Mouse (Mus musculus) neural tube, embryonic 11.5 days (tissue): ENCODE data around the gene Lmbr1l. TPM values are rescaled to one million over a fixed set of nuclear protein-coding genes. Genes with fewer than 3 reads are reported as not detected.

Experiments used
- ATAC-seq: fragments of 200-750 bp; cut with Nextera tagmentation; 2 replicates; pipeline ENCODE4 v1.8.0; 2017; ENCODE audit warnings: moderate number of reproducible peaks, mild to moderate bottlenecking, moderate TSS enrichment, moderate library complexity; ENCODE audit not compliant: insufficient read depth, low FRiP score, low TSS enrichment
- DNase-seq: peaks from one replicate; pipeline ENCODE4 v3.0.0-alpha.2; 2015; ENCODE audit warnings: low spot score
- H3K27ac ChIP-seq: fragments of 300-500 bp; sonication (generic); 2 replicates; pipeline ENCODE4 v1.5.1; 2014; ENCODE audit warnings: low read depth, mild to moderate bottlenecking, low read length
- H3K27me3 ChIP-seq: fragments of 300-500 bp; sonication (generic); 2 replicates; pipeline ENCODE4 v1.6.1; 2014; ENCODE audit warnings: mild to moderate bottlenecking, low read length, mixed read lengths; ENCODE audit not compliant: control insufficient read depth, insufficient read depth
- H3K36me3 ChIP-seq: fragments of 300-500 bp; sonication (generic); 2 replicates; pipeline ENCODE4 v1.6.1; 2014; ENCODE audit warnings: mild to moderate bottlenecking, low read length, moderate library complexity, mixed read lengths; ENCODE audit not compliant: control insufficient read depth, insufficient read depth
- H3K4me1 ChIP-seq: fragments of 300-500 bp; sonication (generic); 2 replicates; pipeline ENCODE4 v1.6.1; 2014; ENCODE audit warnings: low read length, mixed read lengths; ENCODE audit not compliant: control insufficient read depth, insufficient read depth
- H3K4me2 ChIP-seq: fragments of 300-500 bp; sonication (generic); 2 replicates; pipeline ENCODE4 v1.6.1; 2014; ENCODE audit warnings: low read depth, mild to moderate bottlenecking, moderate library complexity
- H3K4me3 ChIP-seq: fragments of 300-500 bp; sonication (generic); 2 replicates; pipeline ENCODE4 v1.5.1; 2014; ENCODE audit warnings: low read depth, low read length
- H3K9ac ChIP-seq: fragments of 300-500 bp; sonication (generic); 2 replicates; pipeline ENCODE4 v1.6.1; 2014; ENCODE audit warnings: mild to moderate bottlenecking, low read length
- H3K9me3 ChIP-seq: fragments of 300-500 bp; sonication (generic); 2 replicates; pipeline ENCODE4 v1.6.1; 2016; ENCODE audit warnings: low read length; ENCODE audit not compliant: control insufficient read depth
- WGBS: fragments of 180-500 bp; shearing (Covaris S2); extraction: QIAGEN DNeasy Blood & Tissue Kit; methylation state at CpG from one replicate; pipeline ENCODE4 v1.1.7; 2014; 5-methylcytosine and 5-hydroxymethylcytosine counted together
- polyA plus RNA-seq: library from polyadenylated mRNA; unstranded; fragments of >200 nt; fragmentation: Nextera tagmentation; extraction: Ambion mirVana; gene quantifications from 2 replicates; pipeline ENCODE4 v1.2.1, GENCODE M21; 2014

The Lmbr1l gene
- polyA plus RNA-seq, 1 experiment from 2014 or later = 8.9 TPM

DNA sequence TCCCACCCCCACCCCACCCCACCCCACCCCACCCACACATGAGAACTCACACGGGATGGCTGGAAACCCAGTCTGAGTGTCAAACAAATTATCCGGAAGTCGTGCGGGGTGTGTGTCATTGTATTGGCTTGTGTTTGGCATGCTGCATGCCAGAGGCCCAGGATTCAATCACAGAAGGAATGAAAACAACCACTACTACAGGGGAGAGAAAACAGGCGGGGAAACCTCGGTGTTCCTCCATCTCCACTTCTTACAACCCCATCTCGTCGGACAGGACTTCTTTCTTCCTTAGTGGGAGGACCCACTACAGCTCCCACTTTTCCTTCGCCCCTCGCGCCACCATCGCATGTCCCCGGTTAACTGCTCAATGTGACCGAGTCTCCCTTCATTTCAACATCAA is 940 bp downstream of the Lmbr1l start:
- peaks cover 5% of the 10 kb centered on the region; the same call in 1 of the 2 replicates for H3K4me1 ChIP-seq
- peak overlapping the region; percentile 90 for H3K9ac ChIP-seq
- H3K4me3 ChIP-seq = peak overlapping the region; percentile 88
- peak overlapping the region; percentile 93; the same call in 1 of the 2 replicates for H3K27ac ChIP-seq
- no peaks in the 10 kb centered on the region for H3K36me3 ChIP-seq
- under 1% methylated on average over 14 of the region's 14 CpGs for WGBS
- H3K4me2 ChIP-seq = peak overlapping the region; percentile 87
- no peak for ATAC-seq
- no peak for DNase-seq
- no peaks in the 10 kb centered on the region for H3K9me3 ChIP-seq
- H3K27me3 ChIP-seq = no peaks in the 10 kb centered on the region

DNA sequence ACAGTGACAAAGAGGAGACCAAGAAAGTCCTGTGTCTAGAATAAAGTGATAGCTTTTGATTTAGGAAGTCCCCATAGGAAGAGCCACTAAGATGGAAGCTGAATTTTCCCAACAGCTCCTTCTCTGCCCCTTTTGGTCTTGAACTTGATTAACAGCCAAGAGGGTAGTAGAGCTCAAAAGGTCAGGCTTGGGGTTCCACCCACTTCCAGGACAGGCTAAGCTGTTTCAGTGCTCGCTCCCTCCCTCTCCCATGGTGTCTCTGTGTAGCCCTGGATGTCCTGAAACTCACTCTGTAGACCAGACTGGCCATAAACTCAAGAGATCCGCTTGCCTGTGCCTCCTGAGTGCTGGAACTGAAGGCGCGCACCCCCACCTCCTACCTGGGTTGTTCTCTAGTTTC is 2.0 kb downstream of the Lmbr1l start:
- H3K9ac ChIP-seq = no peak overlapping the region; the same call in 1 of the 2 replicates
- peaks cover 5% of the 10 kb centered on the region; the same call in 1 of the 2 replicates for H3K4me1 ChIP-seq
- ATAC-seq (no peak), DNase-seq (no peak)
- peak overlapping the region; percentile 88; the same call in 1 of the 2 replicates for H3K4me3 ChIP-seq
- H3K27me3 ChIP-seq = no peaks in the 10 kb centered on the region
- WGBS = 91% methylated on average over 4 of the region's 4 CpGs
- H3K36me3 ChIP-seq = 0 out of 2 replicates have a peak, but pooled peaks cover 5% of the 10 kb centered on the region
- no peaks in the 10 kb centered on the region for H3K9me3 ChIP-seq
- H3K4me2 ChIP-seq = peak overlapping the region; percentile 87
- H3K27ac ChIP-seq = no peak overlapping the region

DNA sequence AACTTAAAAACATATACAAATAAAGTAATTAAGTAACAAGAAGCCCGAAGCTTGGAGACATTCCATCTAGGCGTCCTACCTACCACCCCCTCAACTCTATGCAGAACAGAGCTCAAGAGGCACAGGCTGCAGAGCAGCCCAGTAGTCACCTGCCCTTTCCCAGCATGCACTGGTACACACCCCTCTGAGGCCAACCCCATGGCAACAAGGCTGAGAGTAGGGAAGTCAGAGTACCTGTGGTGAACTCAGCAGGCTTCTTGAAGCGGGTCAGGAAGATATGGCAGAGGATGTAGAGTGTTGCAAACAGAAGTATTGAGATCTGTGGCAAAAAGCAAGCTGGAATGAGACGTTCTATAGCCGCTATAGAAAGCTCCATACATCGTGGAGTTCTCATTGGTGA is 3.1 kb downstream of the Lmbr1l start:
- 95% methylated on average over 6 of the region's 6 CpGs for WGBS
- DNase-seq (no peak), ATAC-seq (no peak)
- Histone ChIP-seq H3K4me3 (no peak overlapping the region), H3K4me1 (peaks cover 5% of the 10 kb centered on the region; the same call in 1 of the 2 replicates), H3K27ac (no peak overlapping the region), H3K36me3 (0 out of 2 replicates have a peak, but pooled peaks cover 5% of the 10 kb centered on the region), H3K9me3 (no peaks in the 10 kb centered on the region), H3K4me2 (no peak overlapping the region), H3K9ac (no peak overlapping the region), H3K27me3 (no peaks in the 10 kb centered on the region)

DNA sequence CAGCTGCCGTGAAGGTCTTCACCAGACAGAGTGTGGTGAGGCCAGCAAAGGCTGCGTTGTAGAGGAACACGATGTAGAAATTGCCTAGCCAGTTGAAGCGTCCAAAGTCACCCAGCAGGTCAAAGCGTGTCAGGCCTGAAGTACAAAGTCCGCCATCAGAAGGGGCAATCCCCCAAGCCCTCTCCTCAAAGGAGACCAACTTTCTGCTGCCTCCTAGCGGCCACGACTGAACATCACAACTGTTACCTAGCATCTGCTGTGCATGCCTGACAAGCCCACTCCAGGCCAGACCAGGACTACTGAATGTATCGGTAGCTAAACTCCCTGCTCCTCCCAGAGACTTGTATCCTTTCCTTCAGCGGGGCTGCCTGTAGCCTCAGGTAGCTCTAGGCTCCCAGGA is 13.3 kb downstream of the Lmbr1l start:
- Histone ChIP-seq H3K27me3 (no peaks in the 10 kb centered on the region), H3K4me2 (no peak overlapping the region), H3K9ac (no peak overlapping the region), H3K36me3 (peaks cover 17% of the 10 kb centered on the region), H3K27ac (no peak overlapping the region), H3K4me1 (no peaks in the 10 kb centered on the region), H3K9me3 (no peaks in the 10 kb centered on the region), H3K4me3 (no peak overlapping the region)
- DNase-seq (peak; percentile 71), ATAC-seq (no peak)
- 30% methylated on average over 10 of the region's 10 CpGs for WGBS

DNA sequence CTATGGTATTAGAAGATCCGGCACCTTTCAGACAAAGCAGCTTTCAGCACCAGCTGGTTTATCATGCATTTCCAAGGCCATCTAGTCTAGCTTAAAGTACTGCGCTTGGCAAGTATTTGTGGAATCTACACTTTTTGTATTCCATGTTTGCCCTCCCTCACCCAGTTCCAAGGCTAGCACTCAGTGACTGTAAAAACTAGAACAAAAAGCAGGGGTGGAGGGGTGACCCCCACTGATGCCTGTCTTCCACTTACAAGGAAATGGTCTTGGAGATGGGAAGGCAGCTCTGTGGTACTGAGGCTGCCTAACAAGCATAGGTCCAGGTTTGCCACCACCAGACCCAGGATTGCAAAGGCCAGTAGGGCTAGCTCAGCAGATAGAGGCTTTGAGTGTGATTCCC is 15.4 kb downstream of the Lmbr1l start:
- Histone ChIP-seq H3K9ac (no peak overlapping the region), H3K9me3 (no peaks in the 10 kb centered on the region), H3K27me3 (peaks cover 19% of the 10 kb centered on the region), H3K27ac (no peak overlapping the region), H3K36me3 (peaks cover 7% of the 10 kb centered on the region), H3K4me1 (no peaks in the 10 kb centered on the region), H3K4me2 (no peak overlapping the region), H3K4me3 (no peak overlapping the region)
- DNase-seq = no peak
- WGBS = 93% methylated on average over 2 of the region's 2 CpGs
- ATAC-seq = no peak

DNA sequence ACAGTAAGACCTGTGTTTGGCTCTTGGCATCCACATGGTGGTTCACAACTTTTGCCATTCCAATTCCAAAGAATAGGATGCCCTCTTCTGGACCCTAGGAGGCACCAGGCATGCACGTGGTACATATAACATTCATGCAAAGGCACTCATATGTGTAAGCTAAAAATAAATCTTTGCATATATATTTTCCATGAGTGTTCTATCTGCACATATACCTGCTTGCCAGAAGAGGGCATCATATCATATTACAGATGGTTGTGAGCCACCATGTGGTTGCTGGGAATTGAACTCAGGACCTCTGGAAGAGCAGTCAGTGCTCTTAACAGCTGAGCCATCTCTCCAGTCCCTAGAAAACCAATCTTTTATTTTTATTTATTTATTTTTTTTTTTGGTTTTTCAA is 16.5 kb downstream of the Lmbr1l start:
- Histone ChIP-seq H3K36me3 (peaks cover 7% of the 10 kb centered on the region), H3K27me3 (peaks cover 29% of the 10 kb centered on the region), H3K9ac (no peak overlapping the region), H3K9me3 (no peaks in the 10 kb centered on the region), H3K4me1 (no peaks in the 10 kb centered on the region), H3K4me2 (no peak overlapping the region), H3K4me3 (no peak overlapping the region), H3K27ac (no peak overlapping the region)
- DNase-seq = no peak
- ATAC-seq = no peak
- WGBS = 55% methylated on average over 1 of the region's 1 CpGs

DNA sequence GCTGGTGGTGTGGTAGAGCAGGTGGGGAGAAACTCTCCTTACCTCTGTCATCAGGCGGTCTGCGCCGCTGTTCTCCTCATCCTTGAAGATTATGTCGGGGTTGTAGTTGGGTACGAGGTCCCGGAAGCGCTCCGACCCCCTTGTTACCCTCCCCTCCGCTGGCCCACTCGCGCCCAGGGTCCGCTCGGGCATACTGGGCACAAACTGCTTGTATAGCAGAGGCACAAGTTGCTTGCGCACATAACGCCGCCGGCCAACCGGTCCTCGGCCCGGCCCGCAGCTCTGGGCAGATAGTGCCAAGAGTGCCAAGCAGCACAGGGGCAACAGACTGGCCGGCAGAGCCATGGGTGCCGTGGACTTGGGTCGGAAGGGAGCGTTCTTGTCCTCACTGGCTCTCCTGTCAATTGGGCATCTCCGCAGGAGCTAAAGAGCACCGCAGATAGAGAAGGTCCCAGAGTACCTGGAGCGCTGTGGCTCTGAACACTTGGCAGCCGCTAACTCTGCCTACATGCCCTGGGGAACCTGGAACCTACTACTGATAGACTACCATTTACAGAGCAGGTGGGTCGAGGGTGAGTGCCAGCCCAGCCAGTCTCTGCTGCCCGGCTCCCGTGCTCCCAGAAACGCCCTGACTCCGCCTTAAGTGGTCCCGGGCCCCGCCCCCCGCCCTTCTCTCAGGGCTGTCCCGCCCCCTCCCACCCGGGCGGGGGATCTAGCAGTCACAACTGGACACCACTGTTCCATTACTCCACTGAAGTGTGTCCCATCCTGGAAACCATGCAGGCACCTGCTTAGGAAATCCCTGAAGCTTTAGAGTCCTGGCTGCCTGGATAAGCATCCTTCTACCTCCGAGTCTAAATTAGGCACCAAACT is 19.9 kb downstream of the Lmbr1l start, which contains the start of gene Dhh:
Gene Dhh (minus strand): TSS at position 613 of the 873 bp plus-strand sequence.
- Histone ChIP-seq H3K9ac (no peak within 1 kb of the TSS), H3K4me2 (peak within 1 kb of the TSS; percentile 30), H3K27me3 (peaks cover 63% of the 10 kb centered on the region), H3K36me3 (no peaks in the 10 kb centered on the region), H3K9me3 (no peaks in the 10 kb centered on the region), H3K4me3 (peak within 1 kb of the TSS; percentile 9; the same call in 1 of the 2 replicates), H3K4me1 (peaks cover 19% of the 10 kb centered on the region), H3K27ac (no peak within 1 kb of the TSS)
- DNase-seq (peak; percentile 54), ATAC-seq (no peak)
- under 1% methylated on average over 41 of the region's 41 CpGs for WGBS

DNA sequence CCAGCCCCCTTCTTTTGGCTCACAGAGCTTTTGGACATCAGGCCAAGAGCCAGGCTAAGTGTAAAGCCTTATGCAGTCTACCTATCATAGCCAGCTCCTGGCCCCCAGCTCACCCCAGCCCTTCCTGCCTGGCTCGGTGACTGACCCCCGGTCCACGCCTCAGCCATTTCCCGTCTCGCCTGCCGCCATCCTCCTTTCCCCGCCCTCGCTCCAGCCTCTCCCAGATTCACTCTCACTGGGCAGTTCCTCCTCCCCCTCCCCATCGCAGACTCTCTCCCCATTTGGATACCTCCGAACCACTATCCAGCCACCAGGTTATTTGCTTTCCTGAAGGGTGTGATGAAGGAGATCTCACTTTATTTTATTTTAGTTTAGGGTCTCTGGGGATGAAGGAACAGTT is 20.5 kb downstream of the Lmbr1l start:
- Histone ChIP-seq H3K27me3 (peaks cover 70% of the 10 kb centered on the region), H3K9me3 (no peaks in the 10 kb centered on the region), H3K4me2 (peak overlapping the region; percentile 30; the same call in 1 of the 2 replicates), H3K4me3 (no peak overlapping the region), H3K27ac (no peak overlapping the region), H3K36me3 (no peaks in the 10 kb centered on the region), H3K9ac (no peak overlapping the region), H3K4me1 (peaks cover 19% of the 10 kb centered on the region)
- ATAC-seq (no peak), DNase-seq (no peak)
- 0% methylated on average over 10 of the region's 10 CpGs for WGBS
